Mouse (Mus musculus) kidney, adult 2 months (tissue): Measurements from ENCODE around the gene Ces4a. TPM values are rescaled to one million over a fixed set of nuclear protein-coding genes. Genes with fewer than 3 reads are reported as not detected.

ENCODE experiments used
- DNase-seq: peaks from one replicate; pipeline ENCODE4 v3.0.0; 2021
- H3K27ac ChIP-seq: fragments of 200-500 bp; 2 replicates; pipeline ENCODE4 v1.5.1; 2012; ENCODE audit warnings: low read depth, low read length, control low read depth, inconsistent platforms; ENCODE audit not compliant: insufficient read depth
- H3K27me3 ChIP-seq: fragments of 200-500 bp; replicated peaks from 2 replicates; pipeline ENCODE4 v1.6.1; 2012; ENCODE audit warnings: mild to moderate bottlenecking, moderate library complexity, low read length, inconsistent platforms; ENCODE audit not compliant: control insufficient read depth, insufficient read depth
- H3K36me3 ChIP-seq: fragments of 200-500 bp; 2 replicates; pipeline ENCODE4 v1.6.1; 2012; ENCODE audit warnings: mild to moderate bottlenecking, moderate library complexity, low read length, inconsistent platforms; ENCODE audit not compliant: control insufficient read depth, insufficient read depth
- H3K4me1 ChIP-seq: fragments of 200-500 bp; 2 replicates; pipeline ENCODE4 v1.6.1; 2011; ENCODE audit warnings: low read length; ENCODE audit not compliant: control insufficient read depth, insufficient read depth
- H3K4me3 ChIP-seq: fragments of 200-500 bp; 2 replicates; pipeline ENCODE4 v1.5.1; 2011; ENCODE audit warnings: mild to moderate bottlenecking, low read depth, low read length, control low read depth; ENCODE audit not compliant: insufficient read depth
- CTCF ChIP-seq: fragments of 200-500 bp; conservative IDR thresholded peaks from 2 replicates; pipeline ENCODE4 v1.5.1; 2011; ENCODE audit warnings: low read depth, mild to moderate bottlenecking, control low read depth, low read length, moderate library complexity, mixed read lengths; ENCODE audit not compliant: insufficient read depth, insufficient read length
- POLR2A ChIP-seq: fragments of 200-500 bp; IDR thresholded peaks from one replicate; pipeline ENCODE4 v1.6.1; 2011; ENCODE audit warnings: low read depth, low read length, control low read depth
- WGBS: fragments of 180-500 bp; shearing (Covaris S2); methylation state at CpG from one replicate; pipeline ENCODE4 v1.1.7; 2018; 5-methylcytosine and 5-hydroxymethylcytosine counted together
- polyA plus RNA-seq: library from polyadenylated mRNA; depleted of rRNA; stranded (reverse); fragments of >200 nt; gene quantifications from 2 replicates; pipeline ENCODE4 v1.2.3, GENCODE M21; 2012

Gene Ces4a
- polyA plus RNA-seq, 1 experiment = not detected

DNA sequence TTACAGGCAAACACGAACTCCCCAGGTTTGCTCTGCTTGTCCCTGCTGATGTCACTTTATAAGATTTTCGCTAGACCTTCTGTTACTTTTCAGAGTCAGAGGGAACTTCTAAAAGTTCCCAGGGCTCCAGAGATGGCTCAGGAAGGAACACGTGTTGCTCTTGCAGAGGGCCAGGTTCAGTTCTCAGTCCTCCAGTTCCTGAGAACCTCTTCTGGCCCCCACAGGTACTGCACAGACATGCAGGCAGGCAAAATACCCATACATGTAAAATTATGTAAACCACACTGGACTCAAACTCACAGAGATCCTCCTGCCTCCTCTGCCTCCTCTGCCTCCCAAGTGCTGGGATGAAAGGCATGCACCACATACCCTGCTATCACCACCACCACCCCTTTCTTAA is 26.5 kb downstream of the Ces4a start:
- Histone ChIP-seq H3K4me1 (peaks cover 4% of the 10 kb centered on the region; the same call in 1 of the 2 replicates), H3K36me3 (no peaks in the 10 kb centered on the region), H3K27me3 (no peaks in the 10 kb centered on the region), H3K27ac (no peak overlapping the region), H3K4me3 (no peak overlapping the region)
- no peak for DNase-seq
- TF ChIP-seq POLR2A = no peak
- 0 out of 2 replicates have a peak, but pooled peaks have one; percentile 22 for TF ChIP-seq CTCF
- 69% methylated on average over 3 of the region's 3 CpGs for WGBS

DNA sequence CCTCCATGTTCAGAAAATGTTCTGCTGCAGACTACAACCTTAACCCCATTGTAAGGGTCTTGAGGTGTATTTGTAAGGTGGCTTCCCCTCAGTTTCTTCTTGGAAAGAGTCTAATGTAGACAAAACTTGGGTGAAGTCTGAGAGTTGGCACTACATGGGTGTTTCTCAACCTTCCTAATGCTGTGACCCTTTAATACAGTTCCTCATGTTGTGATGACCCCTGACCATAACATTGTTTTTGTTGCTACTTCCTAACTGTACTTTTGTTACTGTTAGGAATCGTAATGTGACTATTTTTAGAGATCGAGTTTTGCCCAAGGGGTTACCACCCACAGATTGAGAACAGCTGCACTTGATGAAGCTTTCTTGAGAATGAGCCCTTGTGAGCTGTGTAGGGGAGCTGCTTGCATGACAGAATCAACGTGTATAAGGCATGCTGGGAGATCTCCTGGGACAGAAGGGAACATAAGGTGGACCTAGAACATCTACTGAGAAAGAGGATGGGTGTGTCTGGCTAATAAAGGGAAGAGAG is 29.6 kb downstream of the Ces4a start:
- Histone ChIP-seq H3K4me3 (no peak overlapping the region), H3K27me3 (no peaks in the 10 kb centered on the region), H3K27ac (no peak overlapping the region), H3K4me1 (no peaks in the 10 kb centered on the region), H3K36me3 (no peaks in the 10 kb centered on the region)
- TF ChIP-seq CTCF (no peak), POLR2A (no peak)
- no peak for DNase-seq
- 38% methylated on average over 3 of the region's 3 CpGs for WGBS

DNA sequence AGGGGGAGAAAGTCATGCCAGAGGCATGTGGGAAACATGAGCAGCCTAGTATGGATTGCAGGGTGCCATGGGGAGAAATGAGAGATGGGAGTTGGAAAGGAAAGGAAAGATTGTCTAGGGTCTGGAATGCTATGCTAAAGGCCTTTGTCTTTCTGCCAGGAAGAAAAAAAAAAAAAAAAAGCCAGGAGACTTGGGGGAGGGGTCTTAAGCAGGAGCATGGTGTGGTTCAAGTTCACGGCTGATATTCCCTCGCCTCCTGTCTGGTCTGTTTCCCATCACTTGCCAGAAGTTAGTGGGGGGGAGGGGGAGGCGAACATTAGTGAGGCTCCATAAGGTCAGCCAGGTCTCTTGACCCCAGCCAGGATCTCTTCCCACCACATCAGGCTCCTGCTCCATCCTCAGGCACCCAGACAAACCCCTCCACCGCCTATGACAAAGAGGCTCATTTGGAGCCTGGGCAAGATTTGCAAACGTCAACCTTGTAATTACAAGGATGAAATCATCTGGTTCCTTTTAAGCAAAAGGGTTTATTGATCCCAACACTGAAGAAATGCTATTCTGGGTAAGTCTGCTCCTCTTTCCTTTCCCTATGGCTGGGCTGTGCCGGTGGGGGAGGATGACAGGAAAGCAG is 32.8 kb downstream of the Ces4a start:
- Histone ChIP-seq H3K27me3 (no peaks in the 10 kb centered on the region), H3K4me1 (no peaks in the 10 kb centered on the region), H3K4me3 (no peak overlapping the region), H3K36me3 (no peaks in the 10 kb centered on the region), H3K27ac (no peak overlapping the region)
- 54% methylated on average over 6 of the region's 6 CpGs for WGBS
- no peak for DNase-seq
- TF ChIP-seq POLR2A (no peak), CTCF (no peak)

DNA sequence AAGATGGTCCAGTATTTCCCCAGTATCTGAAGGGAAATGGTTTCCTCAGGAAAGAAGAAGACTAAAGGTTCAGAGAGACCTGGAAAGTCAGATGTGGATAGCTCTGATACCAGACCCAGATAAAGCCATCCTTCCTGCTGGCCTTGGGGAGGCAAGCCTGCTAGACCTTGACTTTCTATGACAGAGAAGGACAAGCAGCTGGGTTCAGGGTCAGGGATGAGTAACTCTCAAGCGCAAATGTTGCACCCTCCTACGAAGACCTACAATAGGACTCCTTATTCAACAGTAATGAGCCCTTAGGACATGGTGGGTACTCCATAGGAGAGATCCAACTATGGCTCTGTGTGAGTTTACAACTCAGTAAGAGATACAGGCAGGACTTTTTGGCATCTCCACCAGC is 33.6 kb downstream of the Ces4a start:
- TF ChIP-seq POLR2A (no peak), CTCF (no peak)
- no peak for DNase-seq
- Histone ChIP-seq H3K4me1 (no peaks in the 10 kb centered on the region; the same call in 1 of the 2 replicates), H3K36me3 (no peaks in the 10 kb centered on the region), H3K27me3 (no peaks in the 10 kb centered on the region), H3K27ac (no peak overlapping the region), H3K4me3 (no peak overlapping the region)
- 61% methylated on average over 2 of the region's 2 CpGs for WGBS

DNA sequence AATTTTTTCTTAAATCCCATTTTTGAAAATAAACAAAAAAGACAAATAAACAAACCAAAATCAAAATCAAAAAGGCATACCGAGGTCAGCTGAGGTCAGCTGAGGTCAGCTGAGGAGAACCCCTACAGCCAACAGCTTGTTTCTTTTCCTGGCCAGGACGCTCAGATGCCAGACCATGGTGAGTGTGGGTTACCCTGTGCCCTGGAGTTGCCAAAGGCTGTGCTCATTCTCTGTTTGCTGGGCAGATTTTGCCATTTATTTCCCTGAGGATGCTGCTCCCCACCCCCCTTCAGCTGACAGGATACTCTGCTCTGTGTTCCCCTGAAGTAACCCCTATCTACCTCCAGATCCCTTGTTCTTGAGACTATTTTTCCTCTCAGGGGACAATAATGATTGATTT is 35.5 kb downstream of the Ces4a start:
- no peak for DNase-seq
- 82% methylated on average over 2 of the region's 2 CpGs for WGBS
- Histone ChIP-seq H3K36me3 (no peaks in the 10 kb centered on the region), H3K4me3 (no peak overlapping the region), H3K4me1 (no peaks in the 10 kb centered on the region; the same call in 1 of the 2 replicates), H3K27me3 (no peaks in the 10 kb centered on the region), H3K27ac (no peak overlapping the region)
- TF ChIP-seq POLR2A = no peak
- TF ChIP-seq CTCF = no peak

DNA sequence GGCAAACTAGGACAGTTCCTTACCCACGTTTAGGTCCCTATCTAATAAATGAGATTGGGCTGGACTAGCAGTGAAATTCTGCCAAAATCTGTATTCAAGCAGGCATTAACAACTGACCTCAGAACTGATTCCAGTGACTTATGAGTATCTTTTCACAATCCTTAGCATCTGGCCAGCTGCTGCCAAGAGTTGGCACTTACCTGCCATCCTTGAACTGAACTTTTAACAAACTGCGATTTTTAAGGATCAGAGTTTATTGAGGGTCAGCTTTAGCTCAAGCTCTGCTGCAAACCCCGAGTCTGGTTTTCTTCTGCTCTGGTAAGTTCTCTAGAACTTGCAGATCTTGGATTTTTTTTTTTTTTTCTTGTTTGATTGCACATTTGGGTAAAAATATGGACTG is 38.0 kb downstream of the Ces4a start:
- Histone ChIP-seq H3K4me3 (no peak overlapping the region), H3K27ac (no peak overlapping the region), H3K27me3 (no peaks in the 10 kb centered on the region), H3K36me3 (no peaks in the 10 kb centered on the region), H3K4me1 (no peaks in the 10 kb centered on the region; the same call in 1 of the 2 replicates)
- TF ChIP-seq CTCF (no peak), POLR2A (no peak)
- 50% methylated on average over 3 of the region's 3 CpGs for WGBS
- no peak for DNase-seq

DNA sequence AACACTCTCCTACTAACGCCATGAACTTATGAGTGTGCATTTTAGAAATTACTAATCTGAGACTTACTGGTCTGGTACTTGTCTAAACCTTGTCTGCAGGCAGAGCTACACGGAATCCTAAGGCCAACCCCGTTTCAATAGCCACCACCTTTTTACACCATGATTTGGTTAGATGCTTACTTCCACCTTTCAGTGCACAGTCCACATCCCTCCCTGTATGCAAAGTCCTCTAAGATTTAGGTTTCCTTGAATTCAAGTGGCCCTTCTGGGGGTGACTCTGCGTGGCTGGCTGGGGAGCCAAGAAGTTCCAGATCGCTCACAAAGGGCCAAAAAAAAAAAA is 38.4 kb downstream of the Ces4a start:
- Histone ChIP-seq H3K4me3 (peak overlapping the region; percentile 99), H3K27ac (peak overlapping the region; percentile 56), H3K4me1 (no peaks in the 10 kb centered on the region; the same call in 1 of the 2 replicates), H3K27me3 (no peaks in the 10 kb centered on the region), H3K36me3 (no peaks in the 10 kb centered on the region)
- no peak for TF ChIP-seq POLR2A
- DNase-seq = no peak
- 2% methylated on average over 5 of the region's 5 CpGs for WGBS
